Mouse (Mus musculus): ENCODE results near the gene Tspan3. TPM values are rescaled to one million over a fixed set of nuclear protein-coding genes. Genes with fewer than 3 reads are reported as not detected.

Gene Tspan3
- polyA plus RNA-seq, 1 experiment, result 397 TPM

GRCm38 (mm10) chr9:56126453-56127173 is 38.7 kb downstream of the Tspan3 start:
- no peaks in the 10 kb centered on the region for H3K4me1 ChIP-seq (ENCODE audit: control insufficient read depth, insufficient read depth, insufficient read length, low read length)
- no peak overlapping the region for H3K4me3 ChIP-seq (ENCODE audit: low read depth, low read length)
- no peak overlapping the region for H3K27ac ChIP-seq (ENCODE audit: insufficient read depth, low read depth, low read length)
- H3K36me3 ChIP-seq (ENCODE audit: control insufficient read depth, insufficient read depth, low read length), result peaks cover 29% of the 10 kb centered on the region
- TF ChIP-seq CTCF (IDR thresholded peaks at IDR 0.05; ENCODE audit: extremely low read depth, insufficient read length, insufficient replicate concordance, low read depth, low read length) (no peak), POLR2A (IDR thresholded peaks at IDR 0.05; ENCODE audit: low read depth, low read length) (no peak)
- no peaks in the 10 kb centered on the region for H3K27me3 ChIP-seq (ENCODE audit: control insufficient read depth, insufficient read depth, low read length)
- WGBS, result 82% methylated on average over 16 of the region's 16 CpGs

- no peak overlapping the region for H3K27ac ChIP-seq (ENCODE audit: insufficient read depth, low read depth, low read length)
- TF ChIP-seq CTCF (IDR thresholded peaks at IDR 0.05; ENCODE audit: extremely low read depth, insufficient read length, insufficient replicate concordance, low read depth, low read length), result no peak
- no peak for TF ChIP-seq POLR2A (IDR thresholded peaks at IDR 0.05; ENCODE audit: low read depth, low read length)
- 21% methylated on average over 11 of the region's 11 CpGs for WGBS
These were observed 40.7 kb downstream of the Tspan3 start for GRCm38 (mm10) chr9:56124561-56124960.

GRCm38 (mm10) chr9:56123613-56124012 is 41.7 kb downstream of the Tspan3 start:
- Histone ChIP-seq H3K27me3 (ENCODE audit: control insufficient read depth, insufficient read depth, low read length) (no peaks in the 10 kb centered on the region), H3K36me3 (ENCODE audit: control insufficient read depth, insufficient read depth, low read length) (peaks cover 5% of the 10 kb centered on the region), H3K4me3 (ENCODE audit: low read depth, low read length) (no peak overlapping the region), H3K27ac (ENCODE audit: insufficient read depth, low read depth, low read length) (no peak overlapping the region), H3K4me1 (ENCODE audit: control insufficient read depth, insufficient read depth, insufficient read length, low read length) (0 out of 2 replicates have a peak, but pooled peaks cover 3% of the 10 kb centered on the region)
- TF ChIP-seq CTCF (IDR thresholded peaks at IDR 0.05; ENCODE audit: extremely low read depth, insufficient read length, insufficient replicate concordance, low read depth, low read length), result no peak
- WGBS, result 51% methylated on average over 7 of the region's 7 CpGs

More at GRCm38 (mm10) chr9:56124561-56124960, 40.7 kb downstream of the Tspan3 start:
- no peaks in the 10 kb centered on the region for H3K27me3 ChIP-seq (ENCODE audit: control insufficient read depth, insufficient read depth, low read length)
- no peak overlapping the region for H3K4me3 ChIP-seq (ENCODE audit: low read depth, low read length)
- H3K4me1 ChIP-seq (ENCODE audit: control insufficient read depth, insufficient read depth, insufficient read length, low read length), result no peaks in the 10 kb centered on the region
- peaks cover 15% of the 10 kb centered on the region for H3K36me3 ChIP-seq (ENCODE audit: control insufficient read depth, insufficient read depth, low read length)

- Histone ChIP-seq H3K4me1 (ENCODE audit: control insufficient read depth, insufficient read depth, insufficient read length, low read length) (0 out of 2 replicates have a peak, but pooled peaks cover 4% of the 10 kb centered on the region), H3K27me3 (ENCODE audit: control insufficient read depth, insufficient read depth, low read length) (no peaks in the 10 kb centered on the region), H3K27ac (ENCODE audit: insufficient read depth, low read depth, low read length) (no peak overlapping the region), H3K36me3 (ENCODE audit: control insufficient read depth, insufficient read depth, low read length) (no peaks in the 10 kb centered on the region), H3K4me3 (ENCODE audit: low read depth, low read length) (no peak overlapping the region)
- WGBS, result 28% methylated on average over 8 of the region's 8 CpGs
- TF ChIP-seq POLR2A (IDR thresholded peaks at IDR 0.05; ENCODE audit: low read depth, low read length), result no peak
- no peak for TF ChIP-seq CTCF (IDR thresholded peaks at IDR 0.05; ENCODE audit: extremely low read depth, insufficient read length, insufficient replicate concordance, low read depth, low read length)
These were observed 42.3 kb downstream of the Tspan3 start for GRCm38 (mm10) chr9:56122973-56123372.

- Histone ChIP-seq H3K27ac (ENCODE audit: insufficient read depth, low read depth, low read length) (no peak overlapping the region), H3K27me3 (ENCODE audit: control insufficient read depth, insufficient read depth, low read length) (no peaks in the 10 kb centered on the region), H3K4me3 (ENCODE audit: low read depth, low read length) (no peak overlapping the region), H3K4me1 (ENCODE audit: control insufficient read depth, insufficient read depth, insufficient read length, low read length) (0 out of 2 replicates have a peak, but pooled peaks cover 4% of the 10 kb centered on the region), H3K36me3 (ENCODE audit: control insufficient read depth, insufficient read depth, low read length) (no peaks in the 10 kb centered on the region)
- peak; percentile 33; the same call in 1 of the 2 replicates for TF ChIP-seq CTCF (IDR thresholded peaks at IDR 0.05; ENCODE audit: extremely low read depth, insufficient read length, insufficient replicate concordance, low read depth, low read length)
- no peak for TF ChIP-seq POLR2A (IDR thresholded peaks at IDR 0.05; ENCODE audit: low read depth, low read length)
- 36% methylated on average over 7 of the region's 7 CpGs for WGBS
These were observed 44.2 kb downstream of the Tspan3 start for GRCm38 (mm10) chr9:56121097-56121496.

GRCm38 (mm10) chr9:56119651-56120050 is 45.6 kb downstream of the Tspan3 start:
- Histone ChIP-seq H3K36me3 (ENCODE audit: control insufficient read depth, insufficient read depth, low read length) (no peaks in the 10 kb centered on the region), H3K27ac (ENCODE audit: insufficient read depth, low read depth, low read length) (no peak overlapping the region), H3K4me3 (ENCODE audit: low read depth, low read length) (no peak overlapping the region), H3K27me3 (ENCODE audit: control insufficient read depth, insufficient read depth, low read length) (no peaks in the 10 kb centered on the region), H3K4me1 (ENCODE audit: control insufficient read depth, insufficient read depth, insufficient read length, low read length) (0 out of 2 replicates have a peak, but pooled peaks cover 4% of the 10 kb centered on the region)
- 34% methylated on average over 2 of the region's 2 CpGs for WGBS
- TF ChIP-seq CTCF (IDR thresholded peaks at IDR 0.05; ENCODE audit: extremely low read depth, insufficient read length, insufficient replicate concordance, low read depth, low read length) (no peak), POLR2A (IDR thresholded peaks at IDR 0.05; ENCODE audit: low read depth, low read length) (no peak)

- H3K36me3 ChIP-seq (ENCODE audit: control insufficient read depth, insufficient read depth, low read length), result no peaks in the 10 kb centered on the region
These were observed 46.7 kb downstream of the Tspan3 start for GRCm38 (mm10) chr9:56118582-56118981.

More at GRCm38 (mm10) chr9:56118582-56118981, 46.7 kb downstream of the Tspan3 start:
- Histone ChIP-seq H3K4me1 (ENCODE audit: control insufficient read depth, insufficient read depth, insufficient read length, low read length) (0 out of 2 replicates have a peak, but pooled peaks cover 4% of the 10 kb centered on the region), H3K4me3 (ENCODE audit: low read depth, low read length) (peak overlapping the region; percentile 58), H3K27ac (ENCODE audit: insufficient read depth, low read depth, low read length) (no peak overlapping the region), H3K27me3 (ENCODE audit: control insufficient read depth, insufficient read depth, low read length) (no peaks in the 10 kb centered on the region)
- TF ChIP-seq POLR2A (IDR thresholded peaks at IDR 0.05; ENCODE audit: low read depth, low read length), result 0 out of 2 replicates have a peak, but pooled peaks have one; percentile 4
- TF ChIP-seq CTCF (IDR thresholded peaks at IDR 0.05; ENCODE audit: extremely low read depth, insufficient read length, insufficient replicate concordance, low read depth, low read length), result peak; percentile 88
- 5% methylated on average over 14 of the region's 14 CpGs for whole genome bisulfite sequencing

Data from small intestine, adult 2 months (tissue).